Mouse (Mus musculus) macrophage (primary cell): ENCODE measurements around the gene Cdk5r1. TPM values are rescaled to one million over a fixed set of nuclear protein-coding genes. Genes with fewer than 3 reads are reported as not detected.

Experiments
- H3K27ac ChIP-seq: fragments of 350-480 bp; formaldehyde crosslinking; 2 replicates; pipeline ENCODE4 v1.9.0; 2021
- H3K36me3 ChIP-seq: fragments of 350-480 bp; formaldehyde crosslinking; 2 replicates; pipeline ENCODE4 v1.9.0; 2021; ENCODE audit errors: inconsistent target
- H3K4me3 ChIP-seq: fragments of 350-480 bp; formaldehyde crosslinking; 2 replicates; pipeline ENCODE4 v1.9.0; 2021; ENCODE audit errors: inconsistent target
- H3K79me2 ChIP-seq: fragments of 350-480 bp; formaldehyde crosslinking; 2 replicates; pipeline ENCODE4 v1.9.0; 2021; ENCODE audit errors: inconsistent target
- WGBS: methylation state at CpG from one replicate; pipeline ENCODE4 v1.1.7; 2026; ENCODE audit warnings: inconsistent platforms; ENCODE audit not compliant: missing documents; 5-methylcytosine and 5-hydroxymethylcytosine counted together
- polyA plus RNA-seq: library from polyadenylated mRNA; stranded (reverse); fragments of 250-400 nt; gene quantifications from 3 replicates; pipeline ENCODE4 v1.2.4, GENCODE M21; 2018; ENCODE audit warnings: inconsistent platforms

Gene Cdk5r1
- polyA plus RNA-seq, 1 experiment from 2014 or later: 0.10 TPM

DNA sequence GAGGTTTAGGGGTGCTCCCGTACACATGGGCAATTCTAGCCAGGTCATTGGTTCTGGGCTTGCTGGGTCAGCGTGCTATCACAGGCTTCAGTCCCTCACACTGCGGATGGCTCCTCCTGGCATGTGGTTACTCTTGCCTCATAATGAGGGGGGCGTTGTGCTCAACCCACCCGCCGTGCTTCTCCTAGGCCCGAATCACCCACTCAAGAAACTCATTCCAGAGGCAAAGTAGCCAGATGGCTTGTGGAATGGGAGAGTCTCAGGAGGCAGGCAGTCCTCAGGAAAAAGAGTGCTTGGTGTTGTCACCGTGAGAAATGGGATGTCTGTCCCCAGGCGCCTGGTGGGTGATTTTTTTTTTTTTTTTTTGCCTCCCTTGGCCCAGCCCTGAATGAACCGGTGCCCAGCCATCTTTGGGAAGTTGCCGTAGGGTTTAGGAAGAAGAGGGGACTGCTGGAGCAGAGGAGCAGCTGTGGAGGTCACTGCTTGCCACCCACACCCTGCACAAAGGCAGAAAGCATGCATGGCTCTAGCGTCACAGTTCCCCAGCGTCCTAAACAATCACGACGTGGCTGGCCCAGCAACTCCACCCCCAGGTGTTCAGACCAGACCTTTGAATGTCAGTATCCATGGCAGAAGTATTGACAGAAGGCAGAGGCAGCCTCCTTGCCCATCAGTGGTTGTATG, 11.2 kb downstream of the Cdk5r1 start:
- Histone ChIP-seq H3K79me2 (no peaks in the 10 kb centered on the region), H3K36me3 (no peaks in the 10 kb centered on the region), H3K27ac (no peak overlapping the region), H3K4me3 (no peak overlapping the region)
- 82% methylated on average over 15 of the region's 15 CpGs for WGBS

DNA sequence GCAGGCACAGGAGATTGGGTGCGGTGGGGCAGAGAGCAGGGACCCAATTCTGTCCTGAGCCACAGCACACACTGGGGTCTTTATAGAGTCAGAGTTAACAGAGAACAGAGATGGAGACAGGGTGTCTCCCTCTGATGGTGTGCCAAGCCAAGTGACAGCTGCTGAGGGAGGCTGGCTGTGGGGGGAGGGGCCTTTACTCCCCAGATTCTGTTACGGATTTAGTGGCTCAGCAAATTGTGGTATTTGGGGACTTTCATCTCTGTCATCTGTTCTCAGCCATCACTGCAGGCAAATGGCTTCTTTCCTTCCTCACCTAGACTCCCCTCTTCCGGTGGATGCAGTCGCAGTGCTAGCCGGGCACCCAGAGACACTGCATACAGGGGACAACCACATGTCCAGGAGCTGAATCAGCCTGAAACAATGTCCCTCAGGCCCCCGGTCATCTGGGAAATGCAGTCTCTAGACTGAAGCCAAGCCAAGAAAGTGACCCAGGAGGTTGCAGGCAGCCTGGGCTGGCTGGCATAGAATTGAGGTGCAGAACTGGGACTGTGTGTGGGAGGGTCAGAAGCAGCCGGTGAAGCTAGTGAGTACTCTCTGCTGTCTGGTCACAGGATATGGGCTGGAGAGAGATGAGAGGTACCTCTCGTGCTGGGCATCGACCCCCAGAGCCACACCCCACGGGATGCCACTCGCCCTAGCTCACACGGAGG, 12.5 kb downstream of the Cdk5r1 start:
- Histone ChIP-seq H3K79me2 (no peaks in the 10 kb centered on the region), H3K4me3 (no peak overlapping the region), H3K27ac (no peak overlapping the region), H3K36me3 (no peaks in the 10 kb centered on the region)
- WGBS: 26% methylated on average over 12 of the region's 12 CpGs

DNA sequence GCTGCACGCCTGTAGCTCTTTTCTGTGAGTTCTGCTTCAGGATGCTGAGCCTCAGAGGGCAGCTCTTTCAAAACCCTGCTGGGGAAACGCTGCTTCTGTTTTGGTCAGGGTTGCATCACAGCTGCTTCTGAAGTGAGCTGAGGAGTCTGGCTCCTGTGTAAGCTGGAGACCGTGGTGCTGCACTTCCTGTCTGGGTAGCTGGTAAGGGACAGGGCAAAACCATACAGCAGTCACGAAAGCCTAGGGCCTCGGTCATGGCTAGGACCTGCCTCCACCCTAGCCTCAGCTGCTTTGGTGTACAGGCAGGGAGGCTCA, 13.0 kb downstream of the Cdk5r1 start:
- Histone ChIP-seq H3K79me2 (no peaks in the 10 kb centered on the region), H3K27ac (no peak overlapping the region), H3K4me3 (no peak overlapping the region), H3K36me3 (no peaks in the 10 kb centered on the region)
- 2% methylated on average over 5 of the region's 5 CpGs for WGBS

DNA sequence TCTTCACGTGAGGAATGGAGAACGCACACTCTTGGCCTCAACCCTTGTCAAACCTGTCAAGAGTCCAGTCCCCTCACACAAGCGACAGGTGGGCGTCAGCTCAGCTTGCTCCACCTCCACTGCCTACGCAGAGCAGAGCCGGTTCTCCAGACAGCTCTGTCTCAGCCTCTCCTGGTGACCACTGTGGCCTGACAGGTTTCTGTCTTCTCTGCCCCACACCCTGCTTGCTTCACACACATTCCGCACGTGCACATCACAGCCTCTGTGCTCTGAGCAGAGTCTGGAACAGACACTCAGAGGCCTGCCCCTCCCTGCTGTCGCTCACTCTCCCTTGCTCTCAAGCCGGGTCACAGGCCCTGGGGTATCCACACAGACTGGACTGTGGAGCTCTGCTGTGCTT, 14.0 kb downstream of the Cdk5r1 start:
- H3K79me2 ChIP-seq: no peaks in the 10 kb centered on the region
- WGBS: 100% methylated on average over 9 of the region's 10 CpGs
- H3K36me3 ChIP-seq: no peaks in the 10 kb centered on the region
- H3K4me3 ChIP-seq: no peak overlapping the region
- no peak overlapping the region for H3K27ac ChIP-seq

DNA sequence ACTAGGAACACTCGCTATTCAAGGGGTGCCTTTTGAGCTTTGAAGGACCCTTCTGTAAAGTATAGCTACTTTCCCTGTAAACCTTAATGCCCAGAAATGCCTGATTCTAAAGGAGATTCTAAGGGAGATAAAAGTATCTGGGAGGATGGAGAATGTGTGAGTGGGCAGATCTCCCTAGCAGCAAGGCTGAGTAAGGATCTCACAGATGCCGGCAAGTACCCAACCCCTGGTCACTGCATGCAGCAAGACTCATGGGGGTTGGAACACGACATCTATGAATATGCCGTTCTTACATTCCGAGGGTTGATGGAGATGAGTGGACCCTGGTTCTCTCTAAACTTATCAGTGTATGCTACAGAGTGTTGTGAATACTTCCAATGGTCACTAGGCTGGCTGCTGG, 16.4 kb downstream of the Cdk5r1 start:
- no peak overlapping the region for H3K27ac ChIP-seq
- WGBS: 95% methylated on average over 5 of the region's 5 CpGs
- H3K4me3 ChIP-seq: no peak overlapping the region
- no peaks in the 10 kb centered on the region for H3K79me2 ChIP-seq
- H3K36me3 ChIP-seq: no peaks in the 10 kb centered on the region

DNA sequence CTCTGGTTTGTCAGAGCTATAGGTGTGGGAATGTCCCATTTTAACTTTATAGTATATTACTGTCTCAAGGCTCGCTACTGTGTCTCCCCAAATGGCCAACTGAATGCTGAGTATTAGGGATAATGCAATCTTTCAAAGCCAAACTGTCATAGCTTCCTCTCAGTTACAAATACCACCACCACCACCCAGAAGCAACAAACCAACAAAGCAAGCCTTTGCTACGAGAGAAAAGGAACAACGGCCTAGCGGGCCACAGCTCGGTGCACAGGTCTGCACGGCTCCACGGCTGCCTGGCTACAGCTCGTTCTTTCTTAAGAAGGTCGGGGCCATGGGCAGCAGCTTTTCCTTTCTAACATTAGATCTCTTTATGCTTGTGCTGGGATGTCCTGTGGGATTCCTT, 18.0 kb downstream of the Cdk5r1 start:
- no peak overlapping the region for H3K27ac ChIP-seq
- WGBS: 66% methylated on average over 8 of the region's 9 CpGs

DNA sequence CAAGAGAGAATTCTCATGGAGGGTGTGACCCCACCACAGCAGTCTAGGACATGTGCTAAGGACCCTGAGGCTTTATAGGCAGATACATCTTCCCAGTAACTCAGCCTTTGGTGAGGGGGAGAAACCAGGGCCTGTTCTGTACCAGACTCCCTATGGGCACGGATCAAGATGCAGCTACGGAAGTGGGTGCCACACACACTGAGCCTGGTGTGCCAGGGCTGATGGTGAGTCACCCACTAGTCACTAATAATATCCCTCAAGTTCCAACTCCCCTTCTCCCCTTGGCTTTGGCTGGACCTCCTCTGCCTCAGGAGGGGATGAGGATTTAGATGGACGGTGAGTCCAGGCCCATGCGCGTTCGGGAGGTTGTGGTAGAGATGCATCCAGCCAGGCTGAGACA, 19.1 kb downstream of the Cdk5r1 start:
- WGBS: 87% methylated on average over 6 of the region's 6 CpGs
- no peak overlapping the region for H3K27ac ChIP-seq
- H3K36me3 ChIP-seq: no peaks in the 10 kb centered on the region
- no peak overlapping the region for H3K4me3 ChIP-seq
- no peaks in the 10 kb centered on the region for H3K79me2 ChIP-seq

More for the DNA sequence above, 18.0 kb downstream of the Cdk5r1 start:
- no peak overlapping the region for H3K4me3 ChIP-seq
- H3K79me2 ChIP-seq: no peaks in the 10 kb centered on the region
- H3K36me3 ChIP-seq: no peaks in the 10 kb centered on the region

DNA sequence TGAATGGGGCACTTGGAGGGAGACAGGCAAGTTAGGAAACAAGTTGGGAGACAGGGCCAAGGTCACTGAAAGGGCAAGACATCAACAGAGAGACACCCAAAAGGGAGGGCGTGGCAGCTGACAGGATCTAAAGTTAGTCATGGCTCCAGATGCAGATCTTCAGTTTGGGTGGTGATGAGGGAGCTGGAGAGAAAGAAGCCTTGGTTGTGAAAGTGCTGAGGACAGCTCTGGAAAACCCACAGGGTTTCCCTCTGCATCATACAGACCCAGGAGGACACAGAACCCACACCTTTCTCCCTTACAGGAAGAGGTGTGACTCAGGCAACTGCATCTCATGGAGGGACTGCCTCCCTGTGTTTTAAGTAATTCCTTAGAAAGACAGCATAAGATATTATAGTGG, 19.8 kb downstream of the Cdk5r1 start:
- WGBS: 100% methylated on average over 1 of the region's 1 CpGs
- H3K27ac ChIP-seq: no peak overlapping the region
- no peak overlapping the region for H3K4me3 ChIP-seq
- no peaks in the 10 kb centered on the region for H3K36me3 ChIP-seq
- no peaks in the 10 kb centered on the region for H3K79me2 ChIP-seq

DNA sequence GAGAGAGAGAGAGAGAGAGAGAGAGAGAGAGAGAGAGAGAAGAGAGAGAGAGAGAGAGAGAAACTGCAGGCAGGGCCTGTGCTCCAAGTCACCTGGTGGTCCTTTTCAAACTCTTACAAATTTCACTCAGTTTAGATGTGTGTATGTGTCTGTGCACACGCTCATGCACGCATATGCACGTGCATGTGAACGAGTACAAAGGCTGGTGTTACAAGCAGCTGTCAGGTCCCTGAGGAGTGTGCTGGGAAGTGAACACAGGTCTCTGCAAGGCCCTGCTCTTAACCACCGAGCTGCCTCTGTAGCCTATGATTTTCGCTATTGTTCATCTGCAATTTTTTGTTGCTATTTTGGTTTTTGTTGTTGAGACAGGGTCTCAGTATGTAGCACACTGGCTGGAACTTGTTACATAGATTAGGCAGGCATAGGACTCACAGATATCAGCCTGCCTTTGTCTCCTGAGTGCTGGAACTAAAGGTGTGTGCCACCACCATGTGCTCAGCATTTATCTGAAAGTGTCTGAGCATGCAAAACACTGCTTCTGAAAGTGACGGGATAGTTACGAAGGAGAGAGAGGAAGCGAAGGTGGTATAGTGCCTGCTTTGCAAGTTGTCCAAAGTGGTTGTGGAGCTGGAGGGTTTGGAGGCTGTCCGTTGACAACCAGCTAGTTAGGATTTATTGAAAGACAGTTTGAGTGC, 20.5 kb downstream of the Cdk5r1 start:
- no peak overlapping the region for H3K4me3 ChIP-seq
- no peaks in the 10 kb centered on the region for H3K79me2 ChIP-seq
- H3K27ac ChIP-seq: no peak overlapping the region
- 91% methylated on average over 10 of the region's 10 CpGs for WGBS
- no peaks in the 10 kb centered on the region for H3K36me3 ChIP-seq

DNA sequence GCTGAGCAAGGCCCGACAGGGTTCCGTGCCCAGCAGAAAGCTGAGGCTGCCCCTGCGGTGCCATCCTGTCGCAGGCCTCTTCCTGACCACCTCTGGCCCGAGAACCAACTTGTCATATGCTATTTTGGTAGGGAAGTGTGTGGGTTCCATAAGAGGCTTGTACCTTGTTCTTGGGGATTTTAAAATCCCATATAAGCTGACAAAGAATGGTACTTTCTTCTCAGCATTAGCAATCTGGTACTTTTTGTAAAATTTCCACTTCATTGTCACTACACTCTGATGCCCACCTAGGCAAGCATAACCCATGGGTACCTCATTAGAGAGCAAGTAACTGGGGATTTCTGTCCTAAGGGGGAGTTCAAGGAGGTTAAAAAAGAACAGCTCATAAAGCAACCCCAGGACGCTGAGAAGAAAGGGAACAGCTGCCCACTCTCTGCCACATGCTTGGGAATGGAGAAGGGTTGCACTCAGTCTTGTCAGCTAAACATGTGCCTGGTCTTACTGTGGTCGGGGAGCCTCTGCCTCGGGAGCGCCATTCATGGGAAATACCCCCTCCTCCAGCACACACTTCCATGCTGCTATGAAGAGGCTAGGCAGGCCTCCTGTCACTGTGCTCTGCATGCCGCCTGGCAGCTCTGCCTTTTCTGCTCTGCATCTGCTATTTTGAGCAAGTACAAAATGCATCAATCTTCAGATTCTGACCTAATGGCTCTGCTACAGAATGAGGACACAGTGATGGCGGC, 21.7 kb downstream of the Cdk5r1 start:
- WGBS: 75% methylated on average over 11 of the region's 11 CpGs
- no peak overlapping the region for H3K4me3 ChIP-seq
- no peaks in the 10 kb centered on the region for H3K36me3 ChIP-seq
- no peak overlapping the region for H3K27ac ChIP-seq
- no peaks in the 10 kb centered on the region for H3K79me2 ChIP-seq

DNA sequence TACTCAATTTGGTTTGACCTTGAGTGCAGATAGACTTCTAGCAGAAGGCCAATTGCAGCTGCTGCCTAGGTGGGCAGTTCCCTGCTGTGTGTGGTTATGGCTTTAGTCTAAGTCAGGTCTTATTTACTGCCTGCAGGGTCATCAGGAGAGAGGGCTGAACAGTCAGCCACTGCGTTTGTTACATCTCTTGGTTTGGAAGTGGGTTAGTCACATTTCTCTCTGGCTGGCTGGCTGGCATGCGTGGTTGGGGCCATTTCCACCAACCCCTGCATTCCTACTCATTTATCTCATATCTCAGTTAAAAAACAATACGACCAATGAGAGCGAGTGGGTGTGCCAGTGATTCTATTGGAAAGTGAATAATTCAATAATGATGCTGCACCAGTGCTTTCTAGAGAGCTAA, 22.7 kb downstream of the Cdk5r1 start:
- H3K36me3 ChIP-seq: no peaks in the 10 kb centered on the region
- 94% methylated on average over 4 of the region's 4 CpGs for WGBS
- H3K27ac ChIP-seq: no peak overlapping the region
- no peaks in the 10 kb centered on the region for H3K79me2 ChIP-seq
- H3K4me3 ChIP-seq: no peak overlapping the region

DNA sequence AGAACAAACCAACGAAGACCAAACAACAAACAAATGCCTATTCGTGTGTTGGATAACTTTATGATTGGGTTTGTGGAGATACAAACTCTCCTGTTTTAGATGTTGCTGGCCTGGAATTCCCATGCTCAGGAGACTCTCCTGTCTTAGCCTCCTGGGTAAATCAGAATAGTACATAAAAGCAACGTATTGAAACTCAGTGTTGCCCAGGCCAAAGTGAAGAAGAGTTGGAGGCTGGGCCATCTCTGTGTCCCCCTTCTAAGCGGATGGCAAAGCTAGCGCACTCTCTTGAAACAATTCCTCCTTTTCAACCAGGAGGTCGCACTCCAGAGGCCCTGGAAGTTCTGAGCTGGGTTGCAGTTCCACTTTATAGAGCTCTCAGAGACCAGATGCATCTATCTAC, 26.5 kb downstream of the Cdk5r1 start:
- no peaks in the 10 kb centered on the region for H3K36me3 ChIP-seq
- no peak overlapping the region for H3K4me3 ChIP-seq
- WGBS: 94% methylated on average over 6 of the region's 6 CpGs
- no peak overlapping the region for H3K27ac ChIP-seq
- H3K79me2 ChIP-seq: no peaks in the 10 kb centered on the region

DNA sequence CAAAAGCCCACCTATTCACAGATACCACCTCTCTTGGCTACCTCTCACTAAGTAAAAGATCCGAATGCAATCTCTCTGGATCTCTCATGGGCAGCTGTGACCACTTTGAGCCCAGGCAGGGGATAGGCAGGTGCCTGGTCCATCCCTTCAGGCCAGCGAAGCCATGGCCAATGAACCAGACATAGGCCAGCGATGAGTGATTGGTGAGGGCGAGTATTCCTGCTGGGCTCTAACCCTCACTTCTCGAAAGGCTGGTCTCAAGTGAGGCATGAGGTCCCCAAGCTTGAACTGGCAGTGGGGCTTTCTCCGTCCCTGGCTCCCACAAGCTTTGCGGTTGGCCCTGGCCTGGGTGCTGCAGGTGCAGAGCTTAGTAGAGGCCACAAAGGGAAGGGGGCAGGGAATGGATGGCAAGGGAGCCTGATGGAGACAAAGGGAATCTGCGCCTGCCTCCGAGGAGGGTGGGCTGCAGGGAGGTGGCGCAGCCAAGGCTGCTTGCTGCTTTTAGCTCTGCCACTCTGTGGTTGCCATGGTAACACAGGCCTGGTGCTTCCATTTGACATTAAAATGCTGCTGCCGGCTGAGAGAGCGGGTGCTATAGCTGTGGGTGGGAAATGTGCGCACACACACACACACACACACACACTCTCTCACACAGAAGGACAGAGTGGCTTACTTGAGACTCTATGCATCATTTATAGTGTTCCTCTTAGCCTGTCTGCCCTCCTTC, 27.1 kb downstream of the Cdk5r1 start:
- 88% methylated on average over 13 of the region's 13 CpGs for WGBS
- Histone ChIP-seq H3K36me3 (no peaks in the 10 kb centered on the region), H3K4me3 (no peak overlapping the region), H3K27ac (no peak overlapping the region), H3K79me2 (no peaks in the 10 kb centered on the region)
